Mouse (Mus musculus) right cerebral cortex, adult 18-20 months (tissue): Measurements from ENCODE around the gene Gm20388.

Experiments used
- DNase-seq: peaks from one replicate; pipeline ENCODE4 v3.0.0; 2022; ENCODE audit warnings: mixed read lengths

Gm20388 gene

GRCm38 (mm10) chr8:121758470-121758869, 1847.8 kb downstream of the Gm20388 start:
- DNase-seq = peak; percentile 41

GRCm38 (mm10) chr8:121760484-121760883, 1849.8 kb downstream of the Gm20388 start:
- no peak for DNase-seq

- DNase-seq = no peak
These were observed 1850.8 kb downstream of the Gm20388 start for GRCm38 (mm10) chr8:121761480-121761879.

- no peak for DNase-seq
These were observed 1852.5 kb downstream of the Gm20388 start for GRCm38 (mm10) chr8:121762999-121763699.

GRCm38 (mm10) chr8:121763700-121764013, 1853.0 kb downstream of the Gm20388 start:
- no peak for DNase-seq

- peak; percentile 37 for DNase-seq
These were observed 1855.0 kb downstream of the Gm20388 start for GRCm38 (mm10) chr8:121765594-121766138.

- no peak for DNase-seq
These were observed 1858.5 kb downstream of the Gm20388 start for GRCm38 (mm10) chr8:121769095-121769494.

- no peak for DNase-seq
These were observed 1859.0 kb downstream of the Gm20388 start for GRCm38 (mm10) chr8:121769621-121770020.

GRCm38 (mm10) chr8:121770845-121771752, 1860.5 kb downstream of the Gm20388 start:
- DNase-seq = peak; percentile 60

GRCm38 (mm10) chr8:121773876-121774275, 1863.2 kb downstream of the Gm20388 start:
- no peak for DNase-seq

- DNase-seq = no peak
These were observed 1871.9 kb downstream of the Gm20388 start for GRCm38 (mm10) chr8:121782493-121782892.

GRCm38 (mm10) chr8:121786542-121786941, 1875.9 kb downstream of the Gm20388 start:
- DNase-seq = peak; percentile 84

GRCm38 (mm10) chr8:121788786-121789185, 1878.1 kb downstream of the Gm20388 start:
- no peak for DNase-seq

- DNase-seq = no peak
These were observed 1881.5 kb downstream of the Gm20388 start for GRCm38 (mm10) chr8:121792159-121792558.

GRCm38 (mm10) chr8:121792627-121793026, 1882.0 kb downstream of the Gm20388 start:
- DNase-seq = no peak

GRCm38 (mm10) chr8:121794151-121794550, 1883.5 kb downstream of the Gm20388 start:
- DNase-seq = no peak

- no peak for DNase-seq
These were observed 1884.8 kb downstream of the Gm20388 start for GRCm38 (mm10) chr8:121795461-121795860.

GRCm38 (mm10) chr8:121796406-121796805, 1885.8 kb downstream of the Gm20388 start:
- DNase-seq = no peak

- no peak for DNase-seq
These were observed 1887.8 kb downstream of the Gm20388 start for GRCm38 (mm10) chr8:121798401-121798800.

GRCm38 (mm10) chr8:121804829-121805228, 1894.2 kb downstream of the Gm20388 start:
- DNase-seq = no peak

- no peak for DNase-seq
These were observed 1895.5 kb downstream of the Gm20388 start for GRCm38 (mm10) chr8:121806126-121806525.

- DNase-seq = no peak
These were observed 1897.4 kb downstream of the Gm20388 start for GRCm38 (mm10) chr8:121808032-121808431.

GRCm38 (mm10) chr8:121809524-121810155, 1899.0 kb downstream of the Gm20388 start:
- DNase-seq = peak; percentile 84
